12 mouse cellular contexts compared by ENCODE assay signal in genomic region chr1:193423653-193424075, GRCm38 (mm10). TPM values are rescaled to one million over a fixed set of nuclear protein-coding genes. Genes with fewer than 3 reads are reported as not detected.
DNase-seq lines count a peak whose midpoint lies in the region; ATAC-seq and TF ChIP-seq lines count a peak whose summit lies in the region.
"Had no signal": no experiment of that assay in that cellular context is flagged by ENCODE, and none has a peak within 500 bp of the region (broad histone marks: within the 10 kb centered on the region; RNA-seq: fewer than 3 reads in every experiment).

No protein-coding gene starts in this region.

- ATAC-seq in hindbrain, embryonic 13.5 days (ENCODE audit: low FRiP score), result peak; percentile 63; the same call in 1 of the 2 replicates
- peak; percentile 63 for ATAC-seq in liver, embryonic 16.5 days (ENCODE audit: low read depth)
- ATAC-seq in neural tube, embryonic 15.5 days (ENCODE audit: low FRiP score), result no peak
- ATAC-seq: CD4-positive, CD25-positive, alpha-beta regulatory T cell, adult 4 months had no signal

- peak; percentile 3 for DNase-seq in kidney, adult 2 months
- DNase-seq in kidney, adult 11 months, result no peak
- DNase-seq in layer of hippocampus, postnatal 36 days, result no peak
- no peak for DNase-seq in left cerebral cortex, postnatal 36 days (ENCODE audit: low spot score in 2 of 2)
- no peak for DNase-seq in cerebellum, postnatal 14 days
- DNase-seq: cerebellum, adult 11 months had no signal

- TF ChIP-seq CTCF in kidney, adult 2 months (conservative IDR thresholded peaks at IDR 0.05; ENCODE audit: insufficient read depth, insufficient read length, low read depth, low read length), result no peak

- TF ChIP-seq POLR2A in kidney, adult 2 months (IDR thresholded peaks at IDR 0.05; ENCODE audit: low read depth, low read length), result no peak

- no peaks in the 10 kb centered on the region for H3K4me1 ChIP-seq in kidney, adult 2 months (ENCODE audit: control insufficient read depth, insufficient read depth, low read length)
- peaks cover 33% of the 10 kb centered on the region for H3K4me1 ChIP-seq in hindbrain, embryonic 13.5 days (replicated peaks)
- H3K4me1 ChIP-seq in liver, embryonic 16.5 days (ENCODE audit: control insufficient read depth, low read depth, low read length), result no peaks in the 10 kb centered on the region; the same call in 1 of the 2 replicates
- H3K4me1 ChIP-seq in neural tube, embryonic 15.5 days, result peaks cover 26% of the 10 kb centered on the region

- H3K27me3 ChIP-seq in kidney, adult 2 months (replicated peaks; ENCODE audit: control insufficient read depth, insufficient read depth, low read length), result no peaks in the 10 kb centered on the region
- peaks cover 14% of the 10 kb centered on the region; the same call in 1 of the 2 replicates for H3K27me3 ChIP-seq in hindbrain, embryonic 13.5 days
- H3K27me3 ChIP-seq in liver, embryonic 16.5 days (ENCODE audit: control insufficient read depth, insufficient read depth, low read depth, low read length), result no peaks in the 10 kb centered on the region
- H3K27me3 ChIP-seq in neural tube, embryonic 15.5 days (replicated peaks), result no peaks in the 10 kb centered on the region
- H3K27me3 ChIP-seq: limb, embryonic 15.5 days had no signal

- no peaks in the 10 kb centered on the region for H3K9me3 ChIP-seq in hindbrain, embryonic 13.5 days
- H3K9me3 ChIP-seq in liver, embryonic 16.5 days (replicated peaks; ENCODE audit: control insufficient read depth, low read length), result no peaks in the 10 kb centered on the region
- H3K9me3 ChIP-seq in neural tube, embryonic 15.5 days (replicated peaks), result no peaks in the 10 kb centered on the region
- H3K9me3 ChIP-seq: limb, embryonic 15.5 days had no signal

- H3K36me3 ChIP-seq in kidney, adult 2 months (ENCODE audit: control insufficient read depth, insufficient read depth, low read length), result no peaks in the 10 kb centered on the region
- H3K36me3 ChIP-seq in hindbrain, embryonic 13.5 days, result no peaks in the 10 kb centered on the region
- no peaks in the 10 kb centered on the region for H3K36me3 ChIP-seq in liver, embryonic 16.5 days (ENCODE audit: control insufficient read depth, insufficient read depth)
- no peaks in the 10 kb centered on the region for H3K36me3 ChIP-seq in neural tube, embryonic 15.5 days
- H3K36me3 ChIP-seq: limb, embryonic 15.5 days had no signal

- H3K27ac ChIP-seq in kidney, adult 2 months (ENCODE audit: insufficient read depth, low read depth, low read length), result no peak overlapping the region
- H3K27ac ChIP-seq in hindbrain, embryonic 13.5 days, result peak overlapping the region; percentile 72
- no peak overlapping the region for H3K27ac ChIP-seq in liver, embryonic 16.5 days (ENCODE audit: low read length)
- H3K27ac ChIP-seq in neural tube, embryonic 15.5 days (replicated peaks), result 0 out of 2 replicates have a peak overlapping the region, but pooled peaks have one; percentile 1
- H3K27ac ChIP-seq: limb, embryonic 15.5 days had no signal

- intact Hi-C loops in left cerebral cortex, postnatal 36 days (cut with DNase I), result no loop called here

- 44% methylated on average over 8 of the region's 8 CpGs for WGBS in kidney, adult 2 months
- 31% methylated on average over 8 of the region's 8 CpGs for WGBS in hindbrain, embryonic 13.5 days
- WGBS in liver, embryonic 16.5 days (ENCODE audit: insufficient replicate concordance), result 27% methylated on average over 8 of the region's 8 CpGs
- 33% methylated on average over 8 of the region's 8 CpGs for WGBS in neural tube, embryonic 15.5 days

- H3K9ac ChIP-seq in hindbrain, embryonic 13.5 days, result peak overlapping the region; percentile 43; the same call in 1 of the 2 replicates
- no peak overlapping the region for H3K9ac ChIP-seq in liver, embryonic 16.5 days (ENCODE audit: low read depth, low read length)
- H3K9ac ChIP-seq in neural tube, embryonic 15.5 days (replicated peaks), result no peak overlapping the region
- H3K9ac ChIP-seq: limb, embryonic 15.5 days had no signal

- H3K4me3 ChIP-seq in kidney, adult 2 months (ENCODE audit: insufficient read depth, low read depth, low read length), result no peak overlapping the region
- no peak overlapping the region for H3K4me3 ChIP-seq in hindbrain, embryonic 13.5 days
- H3K4me3 ChIP-seq in liver, embryonic 16.5 days (ENCODE audit: low read depth, low read length), result no peak overlapping the region
- H3K4me3 ChIP-seq in neural tube, embryonic 15.5 days (replicated peaks), result no peak overlapping the region
- H3K4me3 ChIP-seq: limb, embryonic 15.5 days had no signal

- no peak overlapping the region for H3K4me2 ChIP-seq in hindbrain, embryonic 13.5 days
- peak overlapping the region; percentile 33; the same call in 1 of the 2 replicates for H3K4me2 ChIP-seq in liver, embryonic 16.5 days (ENCODE audit: low read depth, low read length)
- H3K4me2 ChIP-seq in neural tube, embryonic 15.5 days, result no peak overlapping the region
- H3K4me2 ChIP-seq: limb, embryonic 15.5 days had no signal

RNA-seq across cellular contexts. Expression of gene Camk1g, which starts 53.6 kb away (rescaled TPM):
- polyA plus RNA-seq in kidney, adult 2 months (2012; rRNA removed), result 8.2 and 9.0 TPM in 2 replicates
- 31.7 and 35.5 TPM in 2 replicates for polyA plus RNA-seq in hindbrain, embryonic 13.5 days (2015; fragmentation: Nextera tagmentation; extraction: Ambion mirVana)
- 0.23 and 0.33 TPM in 2 replicates for polyA plus RNA-seq in liver, embryonic 16.5 days (2015; fragmentation: Nextera tagmentation; extraction: Ambion mirVana)
- 40.8 and 49.5 TPM in 2 replicates for polyA plus RNA-seq in neural tube, embryonic 15.5 days (2015; fragmentation: Nextera tagmentation; extraction: Ambion mirVana)
- total RNA-seq in layer of hippocampus, postnatal 36 days (2021), result 10 to 100 TPM; 23.5 to 26.6 TPM
- 10 to 100 TPM; 32.4 to 47.1 TPM for total RNA-seq in left cerebral cortex, postnatal 36 days (2021)
- total RNA-seq: granulocyte monocyte progenitor cell, adult 5-6 weeks had no signal
- polyA plus RNA-seq: CD4-positive, CD25-positive, alpha-beta regulatory T cell, adult 4 months had no signal

Comparison
In these comparisons a context has a peak if more than half of its experiments do, and no peak if none do; other contexts are left out.
1. H3K27ac ChIP-seq: peak in hindbrain, embryonic 13.5 days (single experiment) and neural tube, embryonic 15.5 days (single experiment); none in kidney, adult 2 months (single experiment) and liver, embryonic 16.5 days (single experiment).